Mouse (Mus musculus) midbrain, embryonic 16.5 days (tissue): ENCODE measurements at regions not wholly inside any gene's neighbourhood (a gene's known extent, or its start where the extent isn't known, plus 50 kb on each side); places are given as distances from the start of the nearest gene placed in this dataset.

Experiments used
- ATAC-seq: fragments of 200-750 bp; cut with Nextera tagmentation; 2 replicates; pipeline ENCODE4 v1.8.0; 2017; ENCODE audit warnings: moderate TSS enrichment
- H3K27ac ChIP-seq: fragments of 300-500 bp; sonication (generic); 2 replicates; pipeline ENCODE4 v1.5.1; 2014; ENCODE audit warnings: mild to moderate bottlenecking, low read length, mixed read lengths
- H3K27me3 ChIP-seq: fragments of 300-500 bp; sonication (generic); 2 replicates; pipeline ENCODE4 v1.6.1; 2014; ENCODE audit warnings: low read depth, low read length, mixed read lengths; ENCODE audit not compliant: control insufficient read depth, insufficient read depth
- H3K36me3 ChIP-seq: fragments of 300-500 bp; sonication (generic); 2 replicates; pipeline ENCODE4 v1.6.1; 2014; ENCODE audit warnings: mild to moderate bottlenecking, low read length, moderate library complexity, mixed read lengths; ENCODE audit not compliant: control insufficient read depth, insufficient read depth
- H3K4me1 ChIP-seq: fragments of 300-500 bp; sonication (generic); 2 replicates; pipeline ENCODE4 v1.6.1; 2014; ENCODE audit warnings: mild to moderate bottlenecking, low read length, mixed read lengths; ENCODE audit not compliant: control insufficient read depth, insufficient read depth
- H3K4me2 ChIP-seq: fragments of 300-500 bp; sonication (generic); 2 replicates; pipeline ENCODE4 v1.6.1; 2014; ENCODE audit warnings: mild to moderate bottlenecking, low read length, mixed read lengths
- H3K4me3 ChIP-seq: fragments of 300-500 bp; sonication (generic); 2 replicates; pipeline ENCODE4 v1.5.1; 2014; ENCODE audit warnings: low read depth, mild to moderate bottlenecking, low read length, moderate library complexity, mixed read lengths
- H3K9ac ChIP-seq: fragments of 300-500 bp; sonication (generic); 2 replicates; pipeline ENCODE4 v1.6.1; 2014; ENCODE audit warnings: low read depth, low read length, mixed read lengths
- H3K9me3 ChIP-seq: fragments of 300-500 bp; sonication (generic); replicated peaks from 2 replicates; pipeline ENCODE4 v1.6.1; 2014; ENCODE audit warnings: mild to moderate bottlenecking, low read length, mixed read lengths; ENCODE audit not compliant: control insufficient read depth, poor library complexity, severe bottlenecking
- WGBS: fragments of 180-500 bp; shearing (Covaris S2); extraction: QIAGEN DNeasy Blood & Tissue Kit; methylation state at CpG from one replicate; pipeline ENCODE4 v1.1.7; 2014; 5-methylcytosine and 5-hydroxymethylcytosine counted together

GRCm38 (mm10) chr14:24550763-24551471, 64.0 kb downstream of the Rps24 start:
- no peak overlapping the region for H3K4me3 ChIP-seq
- peak; percentile 95 for ATAC-seq
- H3K4me2 ChIP-seq, result no peak overlapping the region
- H3K27ac ChIP-seq, result peak overlapping the region; percentile 77
- no peaks in the 10 kb centered on the region for H3K27me3 ChIP-seq
- no peaks in the 10 kb centered on the region for H3K36me3 ChIP-seq
- peaks cover 8% of the 10 kb centered on the region; the same call in 1 of the 2 replicates for H3K4me1 ChIP-seq
- 21% methylated on average over 7 of the region's 7 CpGs for WGBS
- peak overlapping the region; percentile 14; the same call in 1 of the 2 replicates for H3K9ac ChIP-seq
- H3K9me3 ChIP-seq, result no peaks in the 10 kb centered on the region

- Histone ChIP-seq H3K4me3 (no peak overlapping the region), H3K36me3 (no peaks in the 10 kb centered on the region), H3K27me3 (no peaks in the 10 kb centered on the region), H3K9me3 (no peaks in the 10 kb centered on the region), H3K27ac (peak overlapping the region; percentile 77), H3K9ac (0 out of 2 replicates have a peak overlapping the region, but pooled peaks have one; percentile 14), H3K4me1 (peaks cover 8% of the 10 kb centered on the region; the same call in 1 of the 2 replicates), H3K4me2 (no peak overlapping the region)
- WGBS, result 68% methylated on average over 3 of the region's 3 CpGs
- no peak; the same call in 1 of the 2 replicates for ATAC-seq
These were observed 64.5 kb downstream of the Rps24 start for GRCm38 (mm10) chr14:24551472-24551783.

- no peak overlapping the region for H3K4me2 ChIP-seq
- H3K9ac ChIP-seq, result no peak overlapping the region
- H3K36me3 ChIP-seq, result no peaks in the 10 kb centered on the region
- H3K4me1 ChIP-seq, result no peaks in the 10 kb centered on the region
- no peaks in the 10 kb centered on the region for H3K9me3 ChIP-seq
- no peak overlapping the region for H3K4me3 ChIP-seq
- H3K27ac ChIP-seq, result no peak overlapping the region; the same call in 1 of the 2 replicates
- no peak for ATAC-seq
- no peaks in the 10 kb centered on the region for H3K27me3 ChIP-seq
- WGBS, result 63% methylated on average over 9 of the region's 9 CpGs
These were observed 78.1 kb downstream of the Rps24 start for GRCm38 (mm10) chr14:24564801-24565624.

- no peak for ATAC-seq
- H3K9me3 ChIP-seq, result no peaks in the 10 kb centered on the region
- no peak overlapping the region for H3K4me2 ChIP-seq
- H3K27me3 ChIP-seq, result no peaks in the 10 kb centered on the region
- 67% methylated on average over 10 of the region's 10 CpGs for WGBS
- H3K27ac ChIP-seq, result peak overlapping the region; percentile 13; the same call in 1 of the 2 replicates
- H3K9ac ChIP-seq, result no peak overlapping the region
- no peaks in the 10 kb centered on the region for H3K4me1 ChIP-seq
- no peaks in the 10 kb centered on the region for H3K36me3 ChIP-seq
- no peak overlapping the region for H3K4me3 ChIP-seq
These were observed 78.9 kb downstream of the Rps24 start for GRCm38 (mm10) chr14:24565718-24566322.

- no peaks in the 10 kb centered on the region for H3K27me3 ChIP-seq
- no peak overlapping the region for H3K9ac ChIP-seq
- peaks cover 9% of the 10 kb centered on the region for H3K4me1 ChIP-seq
- H3K27ac ChIP-seq, result no peak overlapping the region
- H3K4me3 ChIP-seq, result no peak overlapping the region
- ATAC-seq, result no peak
- 67% methylated on average over 5 of the region's 5 CpGs for WGBS
- H3K9me3 ChIP-seq, result no peaks in the 10 kb centered on the region
- H3K36me3 ChIP-seq, result no peaks in the 10 kb centered on the region
- H3K4me2 ChIP-seq, result no peak overlapping the region
These were observed 88.2 kb downstream of the Rps24 start for GRCm38 (mm10) chr14:24575111-24575510.

GRCm38 (mm10) chr14:24578535-24579111, 91.7 kb downstream of the Rps24 start:
- Histone ChIP-seq H3K4me3 (no peak overlapping the region), H3K9ac (peak overlapping the region; percentile 32; the same call in 1 of the 2 replicates), H3K27ac (peak overlapping the region; percentile 84), H3K4me1 (peaks cover 9% of the 10 kb centered on the region), H3K4me2 (no peak overlapping the region), H3K9me3 (no peaks in the 10 kb centered on the region), H3K36me3 (no peaks in the 10 kb centered on the region), H3K27me3 (no peaks in the 10 kb centered on the region)
- WGBS, result 18% methylated on average over 7 of the region's 7 CpGs
- ATAC-seq, result peak; percentile 94

- Histone ChIP-seq H3K9me3 (no peaks in the 10 kb centered on the region), H3K4me2 (no peak overlapping the region), H3K4me3 (no peak overlapping the region), H3K36me3 (no peaks in the 10 kb centered on the region), H3K27me3 (no peaks in the 10 kb centered on the region), H3K4me1 (peaks cover 9% of the 10 kb centered on the region), H3K9ac (peak overlapping the region; percentile 32; the same call in 1 of the 2 replicates), H3K27ac (peak overlapping the region; percentile 84)
- WGBS, result 12% methylated on average over 9 of the region's 9 CpGs
- ATAC-seq, result no peak
These were observed 92.3 kb downstream of the Rps24 start for GRCm38 (mm10) chr14:24579153-24579795.

- Histone ChIP-seq H3K4me1 (peaks cover 12% of the 10 kb centered on the region), H3K4me3 (no peak overlapping the region), H3K4me2 (no peak overlapping the region), H3K36me3 (no peaks in the 10 kb centered on the region), H3K27ac (peak overlapping the region; percentile 92), H3K27me3 (no peaks in the 10 kb centered on the region), H3K9me3 (no peaks in the 10 kb centered on the region), H3K9ac (no peak overlapping the region)
- peak; percentile 16; the same call in 1 of the 2 replicates for ATAC-seq
- 54% methylated on average over 7 of the region's 7 CpGs for WGBS
These were observed 99.4 kb downstream of the Rps24 start for GRCm38 (mm10) chr14:24586133-24586908.
